Mouse (Mus musculus) kidney, embryonic 14.5 days (tissue): ENCODE data around the gene Pcgf5. TPM values are rescaled to one million over a fixed set of nuclear protein-coding genes. Genes with fewer than 3 reads are reported as not detected.
"Not testable (repeated sequence)": the region's sequence is repeated elsewhere in the genome, so short reads cannot be mapped to it uniquely, and the experiment has no call there.

ENCODE experiments used
- ATAC-seq: fragments of 200-750 bp; cut with Nextera tagmentation; 2 replicates; pipeline ENCODE4 v1.8.0; 2017; ENCODE audit warnings: moderate number of reproducible peaks, mild to moderate bottlenecking, moderate TSS enrichment, moderate library complexity; ENCODE audit not compliant: low FRiP score, low TSS enrichment
- H3K27ac ChIP-seq: fragments of 300-500 bp; sonication (generic); 2 replicates; pipeline ENCODE4 v1.5.1; 2014; ENCODE audit warnings: low read depth, mild to moderate bottlenecking, low read length, moderate library complexity, mixed read lengths
- H3K27me3 ChIP-seq: fragments of 300-500 bp; sonication (generic); 2 replicates; pipeline ENCODE4 v1.6.1; 2014; ENCODE audit warnings: mild to moderate bottlenecking, low read length; ENCODE audit not compliant: control insufficient read depth, insufficient read depth
- H3K36me3 ChIP-seq: fragments of 300-500 bp; sonication (generic); 2 replicates; pipeline ENCODE4 v1.6.1; 2014; ENCODE audit warnings: low read length, mixed read lengths; ENCODE audit not compliant: control insufficient read depth, insufficient read depth
- H3K4me1 ChIP-seq: fragments of 300-500 bp; sonication (generic); 2 replicates; pipeline ENCODE4 v1.6.1; 2014; ENCODE audit warnings: low read length, mixed read lengths; ENCODE audit not compliant: control insufficient read depth, insufficient read depth
- H3K4me2 ChIP-seq: fragments of 300-500 bp; sonication (generic); replicated peaks from 2 replicates; pipeline ENCODE4 v1.6.1; 2014; ENCODE audit warnings: low read depth, mild to moderate bottlenecking, low read length
- H3K4me3 ChIP-seq: fragments of 300-500 bp; sonication (generic); 2 replicates; pipeline ENCODE4 v1.5.1; 2014; ENCODE audit warnings: mild to moderate bottlenecking, low read length
- H3K9ac ChIP-seq: fragments of 300-500 bp; sonication (generic); 2 replicates; pipeline ENCODE4 v1.6.1; 2014; ENCODE audit warnings: low read depth, mild to moderate bottlenecking, low read length, moderate library complexity
- H3K9me3 ChIP-seq: fragments of 300-500 bp; sonication (generic); 2 replicates; pipeline ENCODE4 v1.6.1; 2016; ENCODE audit warnings: low read length; ENCODE audit not compliant: control insufficient read depth
- WGBS: fragments of 180-500 bp; shearing (Covaris S2); extraction: QIAGEN DNeasy Blood & Tissue Kit; methylation state at CpG from one replicate; pipeline ENCODE4 v1.1.7; 2014; 5-methylcytosine and 5-hydroxymethylcytosine counted together
- polyA plus RNA-seq: library from polyadenylated mRNA; unstranded; fragments of >200 nt; fragmentation: Nextera tagmentation; extraction: Ambion mirVana; gene quantifications from 2 replicates; pipeline ENCODE4 v1.2.1, GENCODE M21; 2014

Gene Pcgf5
- polyA plus RNA-seq, 1 experiment from 2014 or later: 6.8 TPM

DNA sequence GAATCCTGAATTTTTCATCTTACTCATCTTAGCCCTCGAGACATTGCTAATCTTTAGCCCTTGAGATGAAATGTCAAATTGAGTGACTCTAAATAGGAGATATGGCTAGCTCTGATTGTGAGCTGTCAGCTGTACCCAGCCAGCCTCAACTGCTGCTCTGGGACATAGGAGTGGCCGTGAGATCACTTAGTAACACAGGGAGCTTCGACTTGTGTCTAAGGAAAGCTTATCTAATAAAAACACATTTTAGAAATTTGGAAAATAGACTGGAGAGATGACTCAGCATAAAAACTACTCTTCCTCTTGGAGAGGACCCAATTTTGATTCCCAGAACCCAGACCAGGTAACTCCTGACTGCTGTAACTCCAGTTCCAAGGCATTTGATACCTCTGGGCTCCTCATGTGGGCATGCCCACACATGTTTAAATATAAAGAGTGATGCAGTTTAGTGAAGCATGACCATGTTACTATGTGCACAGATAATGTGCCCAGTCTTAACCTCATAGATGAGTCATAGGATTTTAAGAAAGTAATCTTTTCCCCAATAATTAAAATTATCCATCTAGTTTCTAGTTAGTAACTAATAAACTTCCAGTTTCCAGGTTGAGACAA lies 103.0 kb downstream of the Pcgf5 start:
- H3K9ac ChIP-seq: no peak overlapping the region
- no peaks in the 10 kb centered on the region for H3K9me3 ChIP-seq
- 84% methylated on average over 3 of the region's 3 CpGs for WGBS
- H3K4me2 ChIP-seq: no peak overlapping the region
- ATAC-seq: no peak
- no peak overlapping the region for H3K4me3 ChIP-seq
- no peaks in the 10 kb centered on the region for H3K27me3 ChIP-seq
- H3K4me1 ChIP-seq: no peaks in the 10 kb centered on the region
- H3K27ac ChIP-seq: no peak overlapping the region
- no peaks in the 10 kb centered on the region for H3K36me3 ChIP-seq

DNA sequence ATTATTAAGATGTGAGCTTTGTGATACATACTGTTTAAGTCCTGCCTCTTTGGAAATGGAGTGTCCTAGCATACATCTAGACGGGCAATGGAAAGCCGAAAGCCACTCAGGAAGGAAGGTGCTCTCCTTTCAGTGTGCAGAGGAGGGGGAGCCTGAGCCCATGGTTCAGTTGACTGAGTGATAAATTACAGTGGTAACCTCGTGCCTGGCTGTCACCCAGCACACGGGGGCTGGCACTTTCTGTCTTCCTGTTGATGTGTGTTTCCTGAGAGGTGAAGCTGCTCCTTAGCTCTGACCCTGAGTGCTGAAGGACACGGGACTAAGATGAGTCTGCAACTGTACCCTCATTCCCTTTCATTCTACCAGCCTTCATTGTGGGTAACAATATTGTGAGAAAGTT lies 103.6 kb downstream of the Pcgf5 start:
- Histone ChIP-seq H3K4me1 (no peaks in the 10 kb centered on the region), H3K4me3 (no peak overlapping the region), H3K4me2 (no peak overlapping the region), H3K9me3 (no peaks in the 10 kb centered on the region), H3K27me3 (no peaks in the 10 kb centered on the region), H3K9ac (no peak overlapping the region), H3K27ac (no peak overlapping the region), H3K36me3 (no peaks in the 10 kb centered on the region)
- peak; percentile 28; the same call in 1 of the 2 replicates for ATAC-seq
- 10% methylated on average over 5 of the region's 5 CpGs for WGBS

DNA sequence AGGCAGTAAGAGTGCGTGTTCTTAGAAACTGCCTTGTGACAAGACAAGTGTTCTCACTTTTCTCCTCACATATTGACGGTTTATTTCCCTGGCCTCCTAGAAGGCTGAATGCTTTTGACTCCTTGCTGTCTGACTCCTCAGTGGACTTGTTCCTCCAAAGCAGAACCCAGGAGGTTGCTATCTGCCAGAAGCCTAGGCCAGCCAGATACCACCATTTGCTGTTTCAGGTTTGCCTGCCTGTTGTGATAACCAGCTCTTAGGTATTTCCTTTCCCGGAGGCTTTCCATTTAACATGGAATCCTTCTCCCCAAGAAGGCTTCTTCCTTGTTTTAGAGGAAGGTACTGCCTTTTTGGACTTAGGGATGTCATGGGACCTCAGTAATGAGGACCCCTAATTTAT lies 104.1 kb downstream of the Pcgf5 start:
- not testable (repeated sequence) for H3K27ac ChIP-seq, H3K4me2 ChIP-seq, H3K4me3 ChIP-seq, H3K27me3 ChIP-seq, H3K4me1 ChIP-seq, H3K36me3 ChIP-seq, ATAC-seq, H3K9me3 ChIP-seq, H3K9ac ChIP-seq
- 48% methylated on average over 3 of the region's 3 CpGs for WGBS

DNA sequence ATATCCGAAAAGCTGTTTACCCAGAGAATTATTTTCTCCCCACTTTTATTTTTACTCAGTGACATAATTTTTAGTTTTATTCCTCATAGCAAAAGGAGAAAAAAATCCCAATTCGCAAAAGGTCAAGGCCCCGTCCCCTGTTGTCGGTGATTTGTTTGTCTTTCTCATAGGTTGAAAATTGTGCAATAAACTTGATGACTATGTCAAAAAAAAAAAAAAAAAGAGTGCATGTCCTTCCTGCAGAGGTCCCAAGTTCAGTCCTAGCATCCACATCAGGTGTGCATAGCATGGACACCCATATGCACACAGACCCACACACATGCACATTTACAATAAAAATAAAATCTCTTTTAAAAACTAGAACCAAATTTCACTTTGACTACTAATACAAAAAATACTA lies 105.3 kb downstream of the Pcgf5 start:
- no peaks in the 10 kb centered on the region for H3K9me3 ChIP-seq
- no peak overlapping the region for H3K9ac ChIP-seq
- no peaks in the 10 kb centered on the region for H3K4me1 ChIP-seq
- no peak overlapping the region for H3K4me3 ChIP-seq
- H3K27ac ChIP-seq: no peak overlapping the region
- H3K4me2 ChIP-seq: no peak overlapping the region
- no peaks in the 10 kb centered on the region for H3K27me3 ChIP-seq
- no peak for ATAC-seq
- 78% methylated on average over 4 of the region's 4 CpGs for WGBS
- H3K36me3 ChIP-seq: no peaks in the 10 kb centered on the region

DNA sequence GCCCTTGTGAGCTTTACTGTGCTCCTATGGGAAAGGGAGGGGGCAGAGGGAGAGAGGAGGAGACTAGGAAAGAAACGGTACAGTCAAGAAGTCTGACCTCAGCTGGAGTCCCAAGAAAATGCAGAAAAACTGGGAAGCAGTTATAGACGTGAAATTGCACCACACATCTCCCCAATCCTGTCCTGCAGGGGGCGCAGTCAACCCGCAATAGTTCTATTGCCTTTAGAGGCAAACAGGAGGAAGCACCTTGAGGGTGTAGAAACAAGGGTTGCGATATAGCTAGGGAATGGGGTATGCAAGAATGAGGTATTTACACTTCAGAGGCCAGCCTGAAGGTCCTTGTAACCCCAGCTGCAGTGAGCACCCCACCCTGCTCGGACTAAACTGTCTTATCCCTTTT lies 122.0 kb downstream of the Pcgf5 start:
- ATAC-seq: no peak
- no peak overlapping the region for H3K27ac ChIP-seq
- 12% methylated on average over 6 of the region's 6 CpGs for WGBS
- H3K27me3 ChIP-seq: no peaks in the 10 kb centered on the region
- no peak overlapping the region for H3K9ac ChIP-seq
- no peaks in the 10 kb centered on the region for H3K9me3 ChIP-seq
- H3K4me1 ChIP-seq: no peaks in the 10 kb centered on the region
- H3K36me3 ChIP-seq: no peaks in the 10 kb centered on the region
- H3K4me2 ChIP-seq: no peak overlapping the region
- no peak overlapping the region for H3K4me3 ChIP-seq

DNA sequence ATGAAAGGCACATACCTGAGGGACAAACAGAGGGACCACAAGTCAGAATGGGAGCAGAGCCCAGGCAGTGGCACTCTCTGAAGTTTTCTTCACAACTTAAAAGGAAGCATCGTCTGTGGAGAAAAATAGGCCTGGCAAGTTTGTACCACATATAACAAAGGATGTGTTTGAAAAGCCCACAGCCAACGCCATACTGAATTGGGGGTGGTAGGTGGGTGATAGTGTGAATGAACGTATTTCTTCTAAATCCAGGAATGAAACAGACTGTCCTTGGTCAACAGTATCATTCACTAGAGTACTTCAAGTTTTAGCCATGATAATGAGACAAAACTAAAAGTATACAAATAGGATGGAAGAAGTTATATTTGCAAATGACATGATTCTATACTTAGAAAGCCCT lies 123.2 kb downstream of the Pcgf5 start:
- WGBS: 88% methylated on average over 3 of the region's 3 CpGs
- ATAC-seq: no peak
- Histone ChIP-seq H3K4me2 (no peak overlapping the region), H3K27ac (no peak overlapping the region), H3K9ac (no peak overlapping the region), H3K27me3 (no peaks in the 10 kb centered on the region), H3K9me3 (no peaks in the 10 kb centered on the region), H3K4me3 (no peak overlapping the region), H3K4me1 (no peaks in the 10 kb centered on the region), H3K36me3 (no peaks in the 10 kb centered on the region)

DNA sequence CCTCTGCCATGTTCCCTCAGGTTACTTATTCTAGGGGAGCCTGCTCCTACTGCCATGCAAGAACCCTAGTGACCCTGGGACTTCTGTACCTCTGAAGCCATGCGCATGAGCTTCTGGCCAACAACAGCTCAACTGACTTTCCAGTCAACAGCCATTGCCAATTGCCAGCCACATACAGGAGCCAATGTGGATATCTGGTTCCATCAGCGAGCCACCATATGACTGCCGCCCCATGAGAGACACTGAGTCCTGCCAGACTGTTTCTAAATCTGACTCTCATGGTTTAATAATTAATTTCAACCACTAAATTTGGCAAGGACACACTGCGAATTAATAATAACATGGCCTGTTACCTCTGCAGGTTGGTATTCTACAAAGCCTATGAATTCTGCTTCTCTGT lies 128.5 kb downstream of the Pcgf5 start:
- H3K4me3 ChIP-seq: no peak overlapping the region
- H3K9me3 ChIP-seq: no peaks in the 10 kb centered on the region
- H3K36me3 ChIP-seq: no peaks in the 10 kb centered on the region
- H3K27me3 ChIP-seq: no peaks in the 10 kb centered on the region
- H3K27ac ChIP-seq: no peak overlapping the region
- no peaks in the 10 kb centered on the region for H3K4me1 ChIP-seq
- no peak overlapping the region for H3K4me2 ChIP-seq
- 93% methylated on average over 4 of the region's 4 CpGs for WGBS
- no peak overlapping the region for H3K9ac ChIP-seq
- ATAC-seq: no peak

DNA sequence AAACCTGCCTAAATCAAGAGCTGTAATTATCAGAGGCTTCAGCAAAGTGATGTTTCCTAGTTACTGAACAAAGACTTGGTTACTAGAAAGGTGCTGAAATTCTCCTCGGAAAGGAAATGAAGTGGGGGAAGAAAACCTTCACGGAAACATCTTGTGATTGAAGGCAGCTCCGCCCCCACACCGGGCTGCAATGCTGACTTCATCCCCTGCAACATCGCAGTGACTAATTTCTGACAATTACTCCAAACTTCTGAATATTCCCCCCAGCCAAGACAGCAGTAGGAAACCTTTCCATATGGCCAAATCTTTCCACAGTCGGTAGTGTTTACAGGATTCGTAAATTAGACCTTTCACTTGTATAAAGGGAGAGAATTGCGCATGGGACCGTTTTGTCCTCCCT lies 129.0 kb downstream of the Pcgf5 start:
- no peak overlapping the region for H3K9ac ChIP-seq
- H3K4me2 ChIP-seq: no peak overlapping the region
- H3K4me3 ChIP-seq: no peak overlapping the region
- no peaks in the 10 kb centered on the region for H3K4me1 ChIP-seq
- no peaks in the 10 kb centered on the region for H3K27me3 ChIP-seq
- no peak overlapping the region for H3K27ac ChIP-seq
- 46% methylated on average over 9 of the region's 9 CpGs for WGBS
- H3K36me3 ChIP-seq: no peaks in the 10 kb centered on the region
- no peaks in the 10 kb centered on the region for H3K9me3 ChIP-seq
- ATAC-seq: no peak

DNA sequence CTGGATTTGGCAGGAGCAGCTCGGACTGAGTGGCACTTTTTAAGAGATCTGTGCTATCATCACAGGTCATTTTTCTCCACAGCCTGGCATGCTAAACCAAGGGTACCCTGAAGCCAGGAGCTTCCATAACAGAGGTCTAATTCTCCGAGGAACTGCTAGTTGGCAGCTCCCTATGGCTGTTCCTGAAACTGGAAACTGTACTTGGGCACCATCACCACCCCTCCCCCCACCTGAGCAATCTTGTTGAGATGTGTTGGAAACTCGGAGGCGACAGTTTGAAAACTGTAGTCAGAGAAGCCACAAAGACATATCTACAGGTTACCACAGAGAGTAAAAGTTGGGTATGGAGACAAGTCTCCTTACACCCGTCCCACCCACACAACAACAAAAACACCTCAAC lies 129.6 kb downstream of the Pcgf5 start:
- Histone ChIP-seq H3K36me3 (no peaks in the 10 kb centered on the region), H3K4me1 (no peaks in the 10 kb centered on the region), H3K27me3 (no peaks in the 10 kb centered on the region), H3K27ac (no peak overlapping the region), H3K4me3 (no peak overlapping the region), H3K4me2 (no peak overlapping the region), H3K9me3 (no peaks in the 10 kb centered on the region), H3K9ac (no peak overlapping the region)
- WGBS: 71% methylated on average over 5 of the region's 5 CpGs
- no peak for ATAC-seq
